Comparison of ENCODE assay signal across 10 mouse cellular contexts in the genomic region with DNA sequence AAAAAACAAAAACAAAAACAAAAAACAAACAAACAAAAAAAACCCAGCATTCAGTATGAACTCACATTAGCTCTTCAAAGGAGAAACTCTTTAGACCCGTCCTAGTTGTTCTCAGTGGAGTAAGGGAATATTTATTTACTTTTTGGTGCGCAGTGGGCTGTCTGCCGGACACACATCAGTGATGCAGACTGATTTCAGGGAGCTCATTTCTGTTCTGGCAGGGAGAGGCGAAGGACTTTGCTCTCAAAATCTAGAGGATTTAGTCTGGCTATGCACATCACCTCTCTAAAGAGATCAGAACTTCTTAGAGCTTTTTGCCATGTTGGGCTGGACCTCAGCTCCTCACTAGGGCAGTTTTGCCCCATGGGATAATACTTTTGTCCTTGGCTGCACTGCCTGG. TPM values are rescaled to one million over a fixed set of nuclear protein-coding genes. Genes with fewer than 3 reads are reported as not detected.
DNase-seq lines count a peak whose midpoint lies in the region; ATAC-seq lines count a peak whose summit lies in the region.
"Had no signal": no experiment of that assay in that cellular context is flagged by ENCODE, and none has a peak within 500 bp of the region (broad histone marks: within the 10 kb centered on the region; RNA-seq: fewer than 3 reads in every experiment).

No protein-coding gene starts in this region.

- peak overlapping the region; percentile 65 for H3K4me2 ChIP-seq in heart, embryonic 16.5 days (ENCODE audit: low read depth, low read length)
- peak overlapping the region; percentile 92 for H3K4me2 ChIP-seq in embryonic facial prominence, embryonic 13.5 days
- H3K4me2 ChIP-seq in hindbrain, embryonic 16.5 days (ENCODE audit: low read length) = peak overlapping the region; percentile 70

- no peaks in the 10 kb centered on the region; the same call in 1 of the 2 replicates for H3K9me3 ChIP-seq in heart, embryonic 16.5 days (replicated peaks; ENCODE audit: control insufficient read depth, low read length)
- H3K9me3 ChIP-seq in embryonic facial prominence, embryonic 13.5 days = no peaks in the 10 kb centered on the region
- H3K9me3 ChIP-seq in hindbrain, embryonic 16.5 days (ENCODE audit: control insufficient read depth, low read length) = no peaks in the 10 kb centered on the region
- H3K9me3 ChIP-seq in midbrain, embryonic 10.5 days (replicated peaks) = peaks cover 18% of the 10 kb centered on the region; the same call in 1 of the 2 replicates
- H3K9me3 ChIP-seq: liver, embryonic 13.5 days had no signal

- H3K9ac ChIP-seq in heart, embryonic 16.5 days (ENCODE audit: low read length) = peak overlapping the region; percentile 14
- peak overlapping the region; percentile 66 for H3K9ac ChIP-seq in embryonic facial prominence, embryonic 13.5 days
- peak overlapping the region; percentile 24 for H3K9ac ChIP-seq in hindbrain, embryonic 16.5 days (ENCODE audit: low read depth, low read length)

- no peaks in the 10 kb centered on the region for H3K27me3 ChIP-seq in heart, embryonic 16.5 days (ENCODE audit: control insufficient read depth, insufficient read depth, low read length)
- H3K27me3 ChIP-seq in embryonic facial prominence, embryonic 13.5 days = no peaks in the 10 kb centered on the region
- H3K27me3 ChIP-seq in hindbrain, embryonic 16.5 days (replicated peaks; ENCODE audit: control insufficient read depth, insufficient read depth, low read length) = no peaks in the 10 kb centered on the region; the same call in 1 of the 2 replicates
- H3K27me3 ChIP-seq in midbrain, embryonic 10.5 days (ENCODE audit: low read depth, poor library complexity, severe bottlenecking) = peaks cover 24% of the 10 kb centered on the region

- H3K4me3 ChIP-seq in heart, embryonic 16.5 days (ENCODE audit: low read length) = peak overlapping the region; percentile 79
- H3K4me3 ChIP-seq in embryonic facial prominence, embryonic 13.5 days = peak overlapping the region; percentile 92
- H3K4me3 ChIP-seq in hindbrain, embryonic 16.5 days (ENCODE audit: low read length) = peak overlapping the region; percentile 23; the same call in 1 of the 2 replicates
- H3K4me3 ChIP-seq in midbrain, embryonic 10.5 days = peak overlapping the region; percentile 95

- H3K4me1 ChIP-seq in heart, embryonic 16.5 days (ENCODE audit: control insufficient read depth, insufficient read depth, low read length) = peaks cover 42% of the 10 kb centered on the region
- H3K4me1 ChIP-seq in embryonic facial prominence, embryonic 13.5 days = peaks cover 43% of the 10 kb centered on the region
- peaks cover 29% of the 10 kb centered on the region for H3K4me1 ChIP-seq in hindbrain, embryonic 16.5 days (ENCODE audit: control insufficient read depth, insufficient read depth, low read depth, low read length)
- H3K4me1 ChIP-seq in midbrain, embryonic 10.5 days = peaks cover 50% of the 10 kb centered on the region

- H3K36me3 ChIP-seq in heart, embryonic 16.5 days (ENCODE audit: control insufficient read depth, insufficient read depth) = peaks cover 6% of the 10 kb centered on the region; the same call in 1 of the 2 replicates
- peaks cover 34% of the 10 kb centered on the region for H3K36me3 ChIP-seq in embryonic facial prominence, embryonic 13.5 days
- peaks cover 4% of the 10 kb centered on the region; the same call in 1 of the 2 replicates for H3K36me3 ChIP-seq in hindbrain, embryonic 16.5 days (ENCODE audit: control insufficient read depth, insufficient read depth, low read length)
- H3K36me3 ChIP-seq in midbrain, embryonic 10.5 days = peaks cover 40% of the 10 kb centered on the region

- no peak for ATAC-seq in heart, embryonic 16.5 days (replicated peaks; ENCODE audit: extremely low read depth, insufficient read depth, low FRiP score)
- ATAC-seq in embryonic facial prominence, embryonic 13.5 days (ENCODE audit: insufficient number of reproducible peaks, insufficient read depth, low FRiP score, low TSS enrichment, low read depth) = no peak
- no peak for ATAC-seq in hindbrain, embryonic 16.5 days

- intact Hi-C loops in heart, postnatal 10 days (cut with DNase I) = loop anchor here (5.0 kb wide), 3 partner anchors 74 to 239 kb away; no protein-coding TSS in a partner anchor

- 0 out of 2 replicates have a peak overlapping the region, but pooled peaks have one; percentile 38 for H3K27ac ChIP-seq in heart, embryonic 16.5 days (ENCODE audit: low read length)
- H3K27ac ChIP-seq in embryonic facial prominence, embryonic 13.5 days = 0 out of 2 replicates have a peak overlapping the region, but pooled peaks have one; percentile 29
- H3K27ac ChIP-seq in hindbrain, embryonic 16.5 days (ENCODE audit: low read depth, low read length) = no peak overlapping the region
- 0 out of 2 replicates have a peak overlapping the region, but pooled peaks have one; percentile 14 for H3K27ac ChIP-seq in midbrain, embryonic 10.5 days (replicated peaks)
- H3K27ac ChIP-seq: gastrocnemius, adult 2 months; liver, embryonic 13.5 days had no signal

- DNase-seq in heart, postnatal 10 days = no peak
- no peak for DNase-seq in midbrain, embryonic 10.5 days (ENCODE audit: low spot score)
- DNase-seq in right cerebral cortex, postnatal 36 days (ENCODE audit: low spot score in 2 of 2) = no peak
- no peak for DNase-seq in retina, embryonic 14.5 days (ENCODE audit: low spot score)
- no peak for DNase-seq in left cerebral cortex, adult 11 months (ENCODE audit: low spot score)
- DNase-seq: gastrocnemius, adult 2 months; liver, embryonic 13.5 days had no signal

- 48% methylated on average over 4 of the region's 4 CpGs for WGBS in heart, embryonic 16.5 days
- WGBS in embryonic facial prominence, embryonic 13.5 days = 40% methylated on average over 4 of the region's 4 CpGs
- WGBS in hindbrain, embryonic 16.5 days = 51% methylated on average over 4 of the region's 4 CpGs
- 45% methylated on average over 4 of the region's 4 CpGs for WGBS in midbrain, embryonic 10.5 days

RNA-seq across cellular contexts. Expression of a gene that starts 2.1 kb away (rescaled TPM):
- 7.2 and 8.3 TPM in 2 replicates for polyA plus RNA-seq in heart, embryonic 16.5 days (2015; fragmentation: Nextera tagmentation; extraction: Ambion mirVana)
- 1 to 10 TPM; 3.0 to 4.1 TPM for total RNA-seq in heart, postnatal 10 days (2021)
- 18.7 and 19.0 TPM in 2 replicates for polyA plus RNA-seq in embryonic facial prominence, embryonic 13.5 days (2015; fragmentation: Nextera tagmentation; extraction: Ambion mirVana)
- polyA plus RNA-seq in hindbrain, embryonic 16.5 days (2015; fragmentation: Nextera tagmentation; extraction: Ambion mirVana) = 4.7 and 7.2 TPM in 2 replicates
- polyA plus RNA-seq in midbrain, embryonic 10.5 days (2016; fragmentation: Nextera tagmentation; extraction: Ambion mirVana) = 11.8 and 11.9 TPM in 2 replicates

Comparison
In these comparisons a context has a peak if more than half of its experiments do, and no peak if none do; other contexts are left out.
1. H3K4me3 ChIP-seq: peak in every context shown above with its lines; median percentile 95 in midbrain, embryonic 10.5 days; 92 in embryonic facial prominence, embryonic 13.5 days; 79 in heart, embryonic 16.5 days; 23 in hindbrain, embryonic 16.5 days.
2. H3K9ac ChIP-seq: peak in every context shown above with its lines; median percentile 66 in embryonic facial prominence, embryonic 13.5 days; 24 in hindbrain, embryonic 16.5 days; 14 in heart, embryonic 16.5 days.